Mouse (Mus musculus): ENCODE data around the gene Trim67.

Gene Trim67

DNA sequence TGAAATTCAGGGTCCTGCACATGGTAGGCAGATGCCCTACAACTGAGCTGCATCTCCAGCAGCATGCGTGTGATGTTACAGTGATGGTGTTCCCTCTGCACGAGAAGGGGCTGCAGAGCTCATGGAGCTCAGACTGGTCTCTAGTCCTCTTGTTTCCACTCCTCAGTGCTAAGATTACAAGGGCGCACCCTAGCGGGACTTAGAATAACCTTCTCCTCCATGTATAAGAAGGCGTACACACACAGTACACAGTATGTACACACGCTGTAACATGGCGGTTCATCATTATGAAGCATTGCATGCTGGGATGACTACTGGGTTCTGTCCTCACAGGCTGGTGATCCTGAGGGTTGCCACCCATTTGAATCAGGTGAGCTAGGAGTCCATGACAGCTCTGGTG is 79.2 kb downstream of the Trim67 start:
- in situ Hi-C loops (cut with MseI, MboI), result no loop called here

DNA sequence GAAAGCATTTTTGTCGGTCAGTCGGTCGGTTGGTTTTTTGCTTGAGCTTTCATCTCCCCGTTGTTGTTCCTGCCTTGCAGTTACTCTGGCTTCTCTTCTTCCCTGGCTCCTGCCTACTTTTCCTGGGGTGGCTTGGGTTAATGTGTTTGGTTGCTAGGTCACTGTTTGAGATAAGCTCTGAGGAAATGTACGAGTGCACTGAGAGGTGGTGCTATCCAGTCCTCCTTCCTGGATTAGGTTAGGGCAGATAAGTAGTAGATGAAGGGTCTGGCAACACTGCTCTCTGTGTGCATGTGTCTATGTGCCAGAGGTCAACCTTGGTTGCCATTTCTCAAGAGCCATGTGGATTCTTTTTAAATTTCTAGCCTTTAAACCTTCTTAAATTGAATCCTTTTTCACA is 79.8 kb downstream of the Trim67 start:
- in situ Hi-C loops (cut with MseI, MboI), result no loop called here

DNA sequence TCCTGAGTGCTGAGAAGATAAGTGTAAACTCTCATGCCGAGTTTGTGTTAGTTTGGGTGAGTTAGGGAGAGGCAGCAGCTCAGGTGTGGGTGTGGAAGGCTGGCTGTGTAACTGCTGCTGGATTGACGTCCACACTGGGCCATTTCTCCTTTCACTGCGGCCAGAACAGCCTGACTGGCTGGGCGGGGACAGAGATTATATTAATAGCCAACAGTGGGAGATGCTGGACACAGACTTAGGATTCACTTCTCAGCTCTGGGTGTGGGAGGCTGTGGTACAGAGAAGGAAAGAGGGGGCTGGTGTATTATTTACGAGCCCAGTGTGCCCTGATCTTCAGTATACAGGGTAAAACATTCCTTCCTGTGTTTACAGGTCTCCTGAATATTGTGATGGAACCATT is 85.2 kb downstream of the Trim67 start:
- in situ Hi-C loops (cut with MseI, MboI), result no loop called here

DNA sequence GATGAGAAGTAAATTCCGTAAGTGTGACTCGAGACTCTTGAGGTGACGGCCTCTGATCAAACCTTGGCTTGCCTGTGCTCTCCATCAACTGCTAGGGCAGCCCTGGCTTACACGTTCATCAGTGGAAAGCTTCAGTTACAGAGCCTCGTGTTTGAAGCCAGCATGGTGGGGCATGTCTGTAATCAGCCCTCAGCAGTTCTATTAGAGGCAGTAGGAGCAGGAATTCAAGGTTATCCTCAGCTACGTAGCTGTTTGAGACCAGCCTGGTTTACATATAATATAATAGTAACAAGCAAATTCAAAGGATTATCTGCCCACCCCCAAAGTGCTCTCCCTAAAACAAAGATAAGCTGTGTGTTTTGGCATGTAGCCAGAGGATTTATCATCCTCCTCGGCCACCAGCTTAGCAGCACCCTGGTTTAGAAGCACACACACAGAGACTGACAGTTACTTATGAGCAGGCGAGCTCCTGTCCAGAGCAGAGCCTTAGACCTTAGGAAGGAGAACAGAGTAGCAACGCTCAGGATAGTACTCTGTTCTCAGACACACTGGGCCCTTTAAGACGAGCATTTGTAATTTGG is 86.1 kb downstream of the Trim67 start:
- in situ Hi-C loops (cut with MseI, MboI), result no loop called here

All from mouse trophoblast stem cell (cell line).